Mouse (Mus musculus): ENCODE data around the gene Chst11. TPM values are rescaled to one million over a fixed set of nuclear protein-coding genes. Genes with fewer than 3 reads are reported as not detected.

Chst11 gene
- polyA plus RNA-seq, 1 experiment from 2014 or later: 2.6 TPM

DNA sequence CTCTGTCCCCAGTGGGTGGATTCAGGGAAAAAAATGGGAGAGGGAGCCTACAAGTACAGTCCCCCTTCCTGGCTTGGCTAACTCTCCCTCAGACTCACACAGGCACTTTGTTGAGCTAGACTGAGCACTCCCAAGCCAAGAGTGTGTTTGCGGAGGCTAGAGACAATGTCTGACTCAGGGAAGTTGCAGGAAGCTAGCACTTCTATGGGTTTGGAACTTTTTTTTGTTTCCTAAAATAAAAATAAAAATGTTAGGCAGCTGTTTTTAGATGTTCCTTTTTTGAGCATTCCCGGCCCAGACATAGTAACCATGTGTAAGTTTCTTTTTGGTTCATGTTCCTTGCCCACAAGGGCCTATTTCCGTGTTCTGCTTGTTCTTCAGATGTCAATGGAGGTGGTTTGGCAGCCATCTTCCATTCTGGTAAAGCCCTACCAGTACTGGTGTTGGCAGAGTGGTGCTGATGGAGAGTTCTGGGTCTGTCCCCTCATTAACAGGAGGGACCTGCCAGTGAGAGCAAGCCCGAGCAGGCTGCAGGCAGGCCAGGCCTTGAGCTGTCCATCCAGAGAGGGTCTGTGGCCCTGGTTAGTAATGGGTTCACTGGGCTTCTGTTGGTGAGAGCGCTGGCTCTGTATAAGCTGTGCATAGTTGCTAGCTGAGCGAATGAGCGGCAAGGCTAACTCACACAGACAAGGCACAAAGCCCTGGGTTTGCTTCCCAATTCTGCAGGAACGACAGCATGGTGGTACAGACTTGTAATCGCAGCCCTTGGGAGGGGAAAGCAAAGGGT is 116.3 kb downstream of the Chst11 start:
- Histone ChIP-seq H3K4me2 (no peak overlapping the region), H3K4me3 (no peak overlapping the region), H3K4me1 (peaks cover 60% of the 10 kb centered on the region), H3K9me3 (no peaks in the 10 kb centered on the region), H3K36me3 (no peaks in the 10 kb centered on the region), H3K9ac (no peak overlapping the region), H3K27ac (no peak overlapping the region), H3K27me3 (no peaks in the 10 kb centered on the region)
- WGBS: 77% methylated on average over 9 of the region's 9 CpGs
- no peak for ATAC-seq (ENCODE audit: insufficient number of reproducible peaks, insufficient read depth, low FRiP score, low TSS enrichment, low read depth)

DNA sequence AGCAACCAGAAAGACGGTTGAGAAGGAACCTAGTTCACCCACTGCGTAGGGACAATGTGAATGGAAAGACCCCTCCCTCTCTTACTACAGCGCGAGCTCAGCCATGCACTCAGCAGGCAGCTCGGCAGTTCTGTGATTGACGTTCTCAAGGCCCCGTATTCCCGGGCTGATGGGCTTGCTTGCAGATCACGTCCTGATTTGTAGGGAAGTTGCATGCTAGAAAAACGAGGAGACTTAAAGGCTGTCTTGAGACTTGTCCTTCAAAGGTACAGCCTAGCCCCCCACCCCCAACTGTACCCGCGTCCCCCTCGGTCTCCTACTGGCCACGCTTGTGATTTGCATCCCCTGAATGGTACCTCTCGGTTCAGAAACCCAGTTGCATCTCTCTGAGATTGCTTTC is 117.4 kb downstream of the Chst11 start:
- no peaks in the 10 kb centered on the region for H3K36me3 ChIP-seq
- no peak for ATAC-seq (ENCODE audit: insufficient number of reproducible peaks, insufficient read depth, low FRiP score, low TSS enrichment, low read depth)
- no peaks in the 10 kb centered on the region for H3K9me3 ChIP-seq
- no peak overlapping the region for H3K27ac ChIP-seq
- H3K4me1 ChIP-seq: peaks cover 66% of the 10 kb centered on the region
- H3K9ac ChIP-seq: no peak overlapping the region
- H3K4me2 ChIP-seq: no peak overlapping the region
- WGBS: 26% methylated on average over 15 of the region's 15 CpGs
- no peaks in the 10 kb centered on the region for H3K27me3 ChIP-seq
- no peak overlapping the region for H3K4me3 ChIP-seq

DNA sequence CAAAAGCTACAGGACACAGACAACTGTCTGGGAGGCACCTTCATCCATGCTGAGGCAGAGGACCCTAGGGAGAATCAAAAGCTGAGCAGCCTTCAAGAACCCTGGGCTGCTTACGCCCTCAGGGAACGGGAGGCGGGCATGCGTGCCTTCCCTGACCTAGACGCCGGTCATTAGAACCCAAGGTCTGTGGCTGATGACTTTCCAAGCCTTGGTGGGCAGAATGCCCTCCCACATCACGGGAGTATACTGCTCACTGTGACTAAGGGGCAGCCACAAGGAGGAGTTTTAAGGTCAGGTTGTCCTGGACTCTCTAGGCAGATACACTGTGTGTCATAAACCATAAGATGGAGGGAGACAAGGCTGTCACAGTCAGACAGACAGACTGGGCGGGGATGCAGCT is 118.9 kb downstream of the Chst11 start:
- Histone ChIP-seq H3K4me3 (no peak overlapping the region), H3K4me1 (peaks cover 71% of the 10 kb centered on the region), H3K36me3 (no peaks in the 10 kb centered on the region), H3K27ac (no peak overlapping the region), H3K9ac (no peak overlapping the region), H3K27me3 (no peaks in the 10 kb centered on the region), H3K9me3 (no peaks in the 10 kb centered on the region), H3K4me2 (no peak overlapping the region)
- 74% methylated on average over 8 of the region's 8 CpGs for WGBS
- ATAC-seq (ENCODE audit: insufficient number of reproducible peaks, insufficient read depth, low FRiP score, low TSS enrichment, low read depth): no peak

DNA sequence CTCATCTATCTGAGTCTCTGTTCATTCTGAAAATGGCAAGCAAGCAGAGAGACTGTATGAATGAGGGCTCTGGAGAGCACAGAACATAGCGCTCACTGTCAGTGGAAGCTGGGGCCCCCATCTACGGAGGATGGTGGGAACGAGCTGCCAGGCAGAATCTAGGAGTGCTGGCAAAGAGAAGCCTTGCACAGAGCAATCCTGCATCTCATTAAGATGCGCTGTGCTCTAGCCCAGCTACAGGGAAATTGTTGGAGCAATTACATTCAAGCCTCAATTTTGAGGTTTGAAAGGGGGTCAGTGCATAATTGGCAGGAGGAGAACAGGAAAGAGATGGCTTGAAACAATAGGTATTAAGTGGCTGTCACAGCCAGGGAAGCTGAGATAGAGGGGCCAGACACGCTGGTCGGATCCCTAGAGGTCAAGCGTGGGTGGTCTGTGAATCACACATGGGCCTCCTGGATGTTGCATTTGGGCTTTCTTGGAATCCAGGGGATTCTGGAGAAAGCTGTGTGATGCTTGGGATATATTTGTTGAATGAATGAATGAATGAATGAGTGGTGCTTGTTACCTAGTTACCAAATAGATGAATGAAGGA is 121.0 kb downstream of the Chst11 start:
- H3K36me3 ChIP-seq: no peaks in the 10 kb centered on the region

DNA sequence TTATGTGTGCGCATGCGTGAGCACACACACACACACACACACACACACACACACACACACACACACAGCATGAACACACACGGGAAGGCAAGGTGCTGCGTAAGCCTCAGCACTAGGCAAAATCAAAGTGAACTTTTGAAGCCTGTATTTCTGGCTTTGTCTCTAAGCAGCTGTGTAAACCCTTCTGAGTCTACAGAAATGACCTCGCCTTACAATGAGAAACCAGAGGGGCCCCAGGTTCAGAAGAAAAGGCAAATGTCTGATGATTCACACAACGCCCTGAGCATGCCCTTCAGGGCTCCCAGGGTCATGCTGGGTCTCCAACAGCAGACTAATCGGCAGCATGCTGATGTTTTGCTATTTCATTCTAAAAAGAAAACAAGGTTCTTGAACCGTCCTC is 122.1 kb downstream of the Chst11 start:
- Histone ChIP-seq H3K4me2 (no peak overlapping the region), H3K27ac (peak overlapping the region; percentile 39; the same call in 1 of the 2 replicates), H3K9me3 (no peaks in the 10 kb centered on the region), H3K4me1 (peaks cover 53% of the 10 kb centered on the region), H3K36me3 (no peaks in the 10 kb centered on the region), H3K9ac (no peak overlapping the region), H3K4me3 (no peak overlapping the region), H3K27me3 (no peaks in the 10 kb centered on the region)
- 54% methylated on average over 8 of the region's 8 CpGs for WGBS
- ATAC-seq (ENCODE audit: insufficient number of reproducible peaks, insufficient read depth, low FRiP score, low TSS enrichment, low read depth): no peak

More for the DNA sequence above, 121.0 kb downstream of the Chst11 start:
- peaks cover 57% of the 10 kb centered on the region for H3K4me1 ChIP-seq
- no peaks in the 10 kb centered on the region for H3K27me3 ChIP-seq
- WGBS: 39% methylated on average over 7 of the region's 7 CpGs
- no peaks in the 10 kb centered on the region for H3K9me3 ChIP-seq
- no peak for ATAC-seq (ENCODE audit: insufficient number of reproducible peaks, insufficient read depth, low FRiP score, low TSS enrichment, low read depth)
- H3K27ac ChIP-seq: no peak overlapping the region
- H3K4me3 ChIP-seq: no peak overlapping the region
- no peak overlapping the region for H3K4me2 ChIP-seq
- no peak overlapping the region for H3K9ac ChIP-seq

DNA sequence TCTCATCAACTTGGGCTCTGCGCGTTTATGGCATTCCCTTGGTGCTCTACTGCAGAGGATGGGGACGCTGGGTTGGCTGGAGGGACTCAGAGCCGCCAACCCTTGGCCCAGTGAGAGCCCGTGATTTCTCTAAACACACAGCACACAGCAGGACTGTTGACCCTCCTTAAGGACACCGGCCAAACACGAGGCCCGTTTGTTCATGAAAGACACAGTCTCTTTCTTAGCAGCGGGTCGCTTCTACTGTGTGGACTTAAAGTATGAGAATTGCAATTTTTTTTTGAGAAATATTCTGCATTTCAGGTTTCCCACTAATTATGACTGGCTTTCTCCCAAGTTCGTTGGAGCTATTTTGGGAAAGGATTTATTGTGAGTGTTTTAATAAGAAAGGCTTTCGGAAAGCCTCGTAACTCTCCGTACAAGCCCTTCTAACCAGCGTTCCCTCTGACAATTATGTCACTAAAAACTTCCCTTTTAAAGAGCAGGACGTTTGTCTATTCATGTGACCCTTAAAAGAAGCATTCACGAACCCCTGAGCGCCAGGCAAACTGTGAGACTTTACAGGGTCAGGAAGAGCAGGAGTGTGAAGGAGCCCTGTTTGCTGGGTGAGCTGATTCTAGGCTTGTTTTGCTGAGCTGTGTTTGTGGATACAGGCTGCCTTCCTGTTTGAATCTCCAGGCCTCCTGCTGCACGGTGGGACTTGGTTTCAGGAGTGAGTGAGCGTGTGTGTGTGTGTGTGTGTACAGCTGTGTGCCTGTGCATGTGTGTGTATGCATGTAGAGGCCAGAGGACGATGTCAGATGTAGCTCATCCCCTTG is 122.8 kb downstream of the Chst11 start:
- peak overlapping the region; percentile 39 for H3K27ac ChIP-seq
- peaks cover 53% of the 10 kb centered on the region for H3K4me1 ChIP-seq
- no peak overlapping the region for H3K4me2 ChIP-seq
- no peak overlapping the region for H3K4me3 ChIP-seq
- ATAC-seq (ENCODE audit: insufficient number of reproducible peaks, insufficient read depth, low FRiP score, low TSS enrichment, low read depth): no peak
- peak overlapping the region; percentile 22; the same call in 1 of the 2 replicates for H3K9ac ChIP-seq
- no peaks in the 10 kb centered on the region for H3K9me3 ChIP-seq
- H3K27me3 ChIP-seq: no peaks in the 10 kb centered on the region
- WGBS: 51% methylated on average over 21 of the region's 21 CpGs
- H3K36me3 ChIP-seq: no peaks in the 10 kb centered on the region

DNA sequence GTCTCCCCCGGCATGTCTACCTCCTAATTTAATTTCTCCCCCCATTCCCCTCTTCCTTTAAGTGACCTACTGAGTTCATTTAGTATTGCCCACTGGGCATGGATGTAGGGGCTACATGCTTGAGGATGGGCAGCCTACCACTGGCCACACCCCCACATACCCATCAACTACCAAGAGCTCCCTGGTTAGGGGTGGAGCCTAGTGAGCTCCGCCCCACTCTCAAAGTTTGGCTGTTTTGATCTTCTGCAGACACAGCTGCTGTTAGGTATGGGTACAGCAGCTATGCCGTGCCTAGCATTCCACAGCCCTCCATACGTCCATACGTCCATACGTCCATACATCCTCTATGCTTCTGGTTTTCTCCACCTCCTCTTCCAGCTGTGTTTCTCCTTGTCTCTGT is 123.6 kb downstream of the Chst11 start:
- H3K4me2 ChIP-seq: no peak overlapping the region
- H3K27ac ChIP-seq: no peak overlapping the region; the same call in 1 of the 2 replicates
- H3K36me3 ChIP-seq: no peaks in the 10 kb centered on the region
- H3K4me1 ChIP-seq: peaks cover 54% of the 10 kb centered on the region
- no peak overlapping the region for H3K9ac ChIP-seq
- 81% methylated on average over 6 of the region's 6 CpGs for WGBS
- no peak overlapping the region for H3K4me3 ChIP-seq
- no peaks in the 10 kb centered on the region for H3K27me3 ChIP-seq
- no peak for ATAC-seq (ENCODE audit: insufficient number of reproducible peaks, insufficient read depth, low FRiP score, low TSS enrichment, low read depth)
- no peaks in the 10 kb centered on the region for H3K9me3 ChIP-seq

DNA sequence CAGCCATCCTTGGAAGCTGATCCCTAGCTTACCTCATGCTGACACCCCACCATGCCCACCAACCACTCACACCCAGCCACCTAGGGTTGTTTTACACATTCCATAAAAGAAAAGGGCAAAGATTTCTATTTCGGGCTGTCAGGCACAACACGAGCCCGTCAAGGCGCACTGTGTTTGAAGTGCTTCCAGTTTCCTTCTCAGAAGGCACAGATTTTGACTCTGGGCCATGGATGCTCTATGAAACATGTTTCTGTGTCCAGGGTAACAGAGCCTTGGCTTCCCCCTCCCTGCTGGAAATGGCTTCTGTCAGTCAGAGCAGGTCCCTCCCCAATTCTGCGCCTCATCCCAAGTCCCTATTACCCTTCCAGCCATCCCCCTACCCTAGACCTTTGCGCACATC is 125.7 kb downstream of the Chst11 start:
- Histone ChIP-seq H3K36me3 (no peaks in the 10 kb centered on the region), H3K27me3 (no peaks in the 10 kb centered on the region), H3K9ac (no peak overlapping the region), H3K4me3 (no peak overlapping the region), H3K9me3 (no peaks in the 10 kb centered on the region), H3K27ac (no peak overlapping the region), H3K4me2 (no peak overlapping the region), H3K4me1 (peaks cover 48% of the 10 kb centered on the region)
- no peak for ATAC-seq (ENCODE audit: insufficient number of reproducible peaks, insufficient read depth, low FRiP score, low TSS enrichment, low read depth)
- 84% methylated on average over 6 of the region's 6 CpGs for WGBS

DNA sequence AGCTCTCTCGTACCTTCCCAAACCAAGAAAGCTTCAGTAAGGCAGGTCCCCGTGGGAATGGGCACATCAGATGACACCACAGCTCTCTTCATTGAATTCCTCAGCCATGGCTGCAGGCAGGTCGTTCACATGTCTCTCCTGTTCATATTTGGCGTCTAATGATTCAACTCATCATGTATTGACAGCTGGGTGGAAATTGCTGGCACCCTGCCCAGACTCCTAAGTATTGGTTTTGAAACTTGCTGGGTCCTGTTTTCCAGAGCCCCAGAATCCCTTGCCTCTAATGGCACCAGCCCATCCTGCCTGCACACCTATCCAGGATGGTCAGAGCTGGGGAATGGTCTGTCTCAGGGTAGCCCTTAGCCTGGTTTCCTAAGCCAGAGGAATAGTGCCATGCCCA is 127.0 kb downstream of the Chst11 start:
- ATAC-seq (ENCODE audit: insufficient number of reproducible peaks, insufficient read depth, low FRiP score, low TSS enrichment, low read depth): no peak
- peaks cover 47% of the 10 kb centered on the region for H3K4me1 ChIP-seq
- WGBS: 51% methylated on average over 4 of the region's 4 CpGs
- H3K4me2 ChIP-seq: no peak overlapping the region
- no peaks in the 10 kb centered on the region for H3K36me3 ChIP-seq
- H3K9me3 ChIP-seq: no peaks in the 10 kb centered on the region
- no peak overlapping the region for H3K4me3 ChIP-seq
- H3K27me3 ChIP-seq: no peaks in the 10 kb centered on the region
- H3K9ac ChIP-seq: no peak overlapping the region
- H3K27ac ChIP-seq: no peak overlapping the region

DNA sequence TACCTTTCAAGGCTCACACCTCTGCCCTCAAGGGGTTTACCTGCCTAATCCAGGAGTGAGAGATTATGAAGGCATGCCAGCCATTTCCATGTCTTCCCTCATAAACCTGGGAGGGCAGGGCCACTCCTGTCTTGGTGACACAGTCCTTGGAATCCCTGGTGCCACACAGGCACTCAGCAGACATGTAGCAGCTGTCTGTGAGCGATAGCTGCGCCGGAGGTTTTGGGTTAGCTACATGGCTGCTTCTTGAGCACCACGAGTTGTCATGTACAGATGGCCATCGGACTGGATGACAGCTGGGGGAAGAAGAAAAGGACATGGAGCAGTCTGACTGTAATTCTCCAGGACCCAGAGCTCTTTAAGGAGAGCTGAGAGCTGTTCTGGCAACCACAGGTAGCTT is 129.3 kb downstream of the Chst11 start:
- Histone ChIP-seq H3K9ac (no peak overlapping the region), H3K4me1 (peaks cover 43% of the 10 kb centered on the region), H3K4me3 (no peak overlapping the region), H3K4me2 (no peak overlapping the region), H3K27ac (no peak overlapping the region), H3K27me3 (no peaks in the 10 kb centered on the region), H3K36me3 (no peaks in the 10 kb centered on the region), H3K9me3 (no peaks in the 10 kb centered on the region)
- 86% methylated on average over 5 of the region's 5 CpGs for WGBS
- ATAC-seq (ENCODE audit: insufficient number of reproducible peaks, insufficient read depth, low FRiP score, low TSS enrichment, low read depth): no peak

DNA sequence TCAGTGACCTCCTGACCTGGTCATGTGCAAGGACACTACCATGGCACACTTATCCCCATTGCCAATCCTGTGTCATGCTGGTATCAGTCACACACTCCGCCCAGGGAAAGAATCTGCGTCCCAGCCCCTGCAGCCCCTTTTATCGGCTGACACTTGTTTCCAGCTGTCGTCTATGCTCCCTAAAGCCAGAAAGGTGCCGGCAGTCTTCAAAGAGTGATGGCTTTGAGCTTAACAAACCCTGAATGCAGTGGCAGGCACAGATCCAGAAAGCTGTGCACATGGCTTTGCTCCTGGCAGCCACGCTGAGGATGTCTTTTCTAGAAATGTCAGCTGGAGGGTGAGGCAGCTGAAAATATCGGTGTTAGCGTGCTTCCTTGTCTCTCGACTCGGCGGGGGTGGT is 131.6 kb downstream of the Chst11 start:
- Histone ChIP-seq H3K36me3 (no peaks in the 10 kb centered on the region), H3K27ac (no peak overlapping the region), H3K9ac (no peak overlapping the region), H3K4me2 (no peak overlapping the region), H3K27me3 (no peaks in the 10 kb centered on the region), H3K4me1 (peaks cover 46% of the 10 kb centered on the region), H3K9me3 (no peaks in the 10 kb centered on the region), H3K4me3 (no peak overlapping the region)
- no peak for ATAC-seq (ENCODE audit: insufficient number of reproducible peaks, insufficient read depth, low FRiP score, low TSS enrichment, low read depth)
- WGBS: 42% methylated on average over 11 of the region's 11 CpGs

Measured in embryonic facial prominence, embryonic 13.5 days (tissue).